Mouse (Mus musculus): Measurements from ENCODE around the gene Krtap4-1. TPM values are rescaled to one million over a fixed set of nuclear protein-coding genes. Genes with fewer than 3 reads are reported as not detected.

The Krtap4-1 gene
- polyA plus RNA-seq, 1 experiment from 2014 or later = not detected

DNA sequence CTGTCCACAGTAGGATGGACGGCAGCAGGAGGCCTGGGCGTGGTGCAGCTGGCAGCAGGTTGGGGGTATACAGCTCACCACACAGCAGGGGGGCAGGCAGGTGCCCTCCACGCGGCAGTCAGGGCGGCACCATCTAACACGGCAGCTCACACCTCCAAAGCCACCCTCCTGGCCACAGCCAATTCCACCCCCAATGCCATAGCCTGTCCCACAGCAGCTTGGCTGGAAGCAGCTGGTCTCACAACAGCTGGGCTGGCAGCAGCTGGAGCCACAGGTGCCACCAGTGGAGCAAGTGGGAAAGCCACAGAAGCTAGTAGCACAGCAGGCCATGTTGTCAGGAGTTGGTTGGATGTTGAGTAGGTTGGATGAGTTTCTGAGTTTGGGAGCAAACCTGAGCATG is 47.4 kb downstream of the Krtap4-1 start, which contains the start of gene Krtap1-5:
TSS of gene Krtap1-5 (minus strand) at position 381 of the 400 bp plus-strand sequence.
- Histone ChIP-seq H3K9ac (replicated peaks; ENCODE audit: low read depth, low read length) (no peak within 1 kb of the TSS), H3K4me1 (ENCODE audit: control insufficient read depth, insufficient read depth, low read length) (no peaks in the 10 kb centered on the region), H3K36me3 (ENCODE audit: control insufficient read depth, insufficient read depth, low read length) (no peaks in the 10 kb centered on the region), H3K27me3 (ENCODE audit: control insufficient read depth, insufficient read depth, low read length) (no peaks in the 10 kb centered on the region), H3K27ac (ENCODE audit: low read length) (no peak within 1 kb of the TSS), H3K4me3 (ENCODE audit: low read depth, low read length) (no peak within 1 kb of the TSS), H3K4me2 (replicated peaks; ENCODE audit: low read depth, low read length) (no peak within 1 kb of the TSS), H3K9me3 (ENCODE audit: control insufficient read depth, low read depth, low read length) (no peaks in the 10 kb centered on the region)
- no peak for ATAC-seq (ENCODE audit: insufficient number of reproducible peaks, insufficient read depth, low FRiP score, low read depth)
- WGBS = 76% methylated on average over 6 of the region's 6 CpGs

Other genes with a start within 250 kb of the Krtap4-1 start
- gene Krt10, start 238.9 kb downstream of the Krtap4-1 start, polyA plus RNA-seq (2014; fragmentation: Nextera tagmentation; extraction: Ambion mirVana) = 31.7 and 37.0 TPM in 2 replicates
- gene Krt12, start 206.0 kb downstream of the Krtap4-1 start, polyA plus RNA-seq (2014; fragmentation: Nextera tagmentation; extraction: Ambion mirVana) = not detected in 2 replicates
- gene Krt20, start 190.1 kb downstream of the Krtap4-1 start, polyA plus RNA-seq (2014; fragmentation: Nextera tagmentation; extraction: Ambion mirVana) = 3.0 and 3.9 TPM in 2 replicates
- 18.3 and 21.4 TPM in 2 replicates for gene Krt23, start 135.1 kb downstream of the Krtap4-1 start, polyA plus RNA-seq (2014; fragmentation: Nextera tagmentation; extraction: Ambion mirVana)
- not detected in 2 replicates for gene Krt39, start 106.9 kb downstream of the Krtap4-1 start, polyA plus RNA-seq (2014; fragmentation: Nextera tagmentation; extraction: Ambion mirVana)
- not detected in 2 replicates for gene Krt40, start 85.1 kb downstream of the Krtap4-1 start, polyA plus RNA-seq (2014; fragmentation: Nextera tagmentation; extraction: Ambion mirVana)
- gene Krtap3-3, start 77.4 kb downstream of the Krtap4-1 start, polyA plus RNA-seq (2014; fragmentation: Nextera tagmentation; extraction: Ambion mirVana) = not detected in 2 replicates
- gene Krtap3-2, start 71.4 kb downstream of the Krtap4-1 start, polyA plus RNA-seq (2014; fragmentation: Nextera tagmentation; extraction: Ambion mirVana) = not detected in 2 replicates
- gene Gm11939, start 68.8 kb downstream of the Krtap4-1 start, polyA plus RNA-seq (2014; fragmentation: Nextera tagmentation; extraction: Ambion mirVana) = not detected in 2 replicates
- not detected in 2 replicates for gene Krtap3-1, start 61.6 kb downstream of the Krtap4-1 start, polyA plus RNA-seq (2014; fragmentation: Nextera tagmentation; extraction: Ambion mirVana)
- gene Krtap1-5, start 47.2 kb downstream of the Krtap4-1 start, polyA plus RNA-seq (2014; fragmentation: Nextera tagmentation; extraction: Ambion mirVana) = not detected in 2 replicates
- gene Krtap1-4, start 44.6 kb downstream of the Krtap4-1 start, polyA plus RNA-seq (2014; fragmentation: Nextera tagmentation; extraction: Ambion mirVana) = not detected in 2 replicates
- gene Krtap1-3, start 36.9 kb downstream of the Krtap4-1 start, polyA plus RNA-seq (2014; fragmentation: Nextera tagmentation; extraction: Ambion mirVana) = not detected in 2 replicates
- gene Krtap9-3, start 30.1 kb downstream of the Krtap4-1 start, polyA plus RNA-seq (2014; fragmentation: Nextera tagmentation; extraction: Ambion mirVana) = not detected in 2 replicates
- not detected in 2 replicates for gene Gm11938, start 24.9 kb downstream of the Krtap4-1 start, polyA plus RNA-seq (2014; fragmentation: Nextera tagmentation; extraction: Ambion mirVana)
- not detected in 2 replicates for gene Gm11937, start 18.0 kb downstream of the Krtap4-1 start, polyA plus RNA-seq (2014; fragmentation: Nextera tagmentation; extraction: Ambion mirVana)
- not detected in 2 replicates for gene Krtap2-4, start 13.4 kb downstream of the Krtap4-1 start, polyA plus RNA-seq (2014; fragmentation: Nextera tagmentation; extraction: Ambion mirVana)
- not detected in 2 replicates for gene Gm11562, start 7.8 kb downstream of the Krtap4-1 start, polyA plus RNA-seq (2014; fragmentation: Nextera tagmentation; extraction: Ambion mirVana)
- not detected in 2 replicates for gene Krtap4-2, start 6.8 kb upstream of the Krtap4-1 start, polyA plus RNA-seq (2014; fragmentation: Nextera tagmentation; extraction: Ambion mirVana)
- gene Krtap4-7, start 15.9 kb upstream of the Krtap4-1 start, polyA plus RNA-seq (2014; fragmentation: Nextera tagmentation; extraction: Ambion mirVana) = not detected in 2 replicates
- gene Gm11555, start 22.0 kb upstream of the Krtap4-1 start, polyA plus RNA-seq (2014; fragmentation: Nextera tagmentation; extraction: Ambion mirVana) = not detected in 2 replicates
- not detected in 2 replicates for gene Gm11563, start 30.7 kb upstream of the Krtap4-1 start, polyA plus RNA-seq (2014; fragmentation: Nextera tagmentation; extraction: Ambion mirVana)
- not detected in 2 replicates for gene Krtap4-6, start 37.7 kb upstream of the Krtap4-1 start, polyA plus RNA-seq (2014; fragmentation: Nextera tagmentation; extraction: Ambion mirVana)
- gene Gm14190, start 62.5 kb upstream of the Krtap4-1 start, polyA plus RNA-seq (2014; fragmentation: Nextera tagmentation; extraction: Ambion mirVana) = not detected in 2 replicates
- gene Gm14180, start 106.1 kb upstream of the Krtap4-1 start, polyA plus RNA-seq (2014; fragmentation: Nextera tagmentation; extraction: Ambion mirVana) = not detected in 2 replicates
- gene Gm11595, start 144.7 kb upstream of the Krtap4-1 start, polyA plus RNA-seq (2014; fragmentation: Nextera tagmentation; extraction: Ambion mirVana) = not detected in 2 replicates
- not detected in 2 replicates for gene Krtap4-8, start 152.5 kb upstream of the Krtap4-1 start, polyA plus RNA-seq (2014; fragmentation: Nextera tagmentation; extraction: Ambion mirVana)
- not detected in 2 replicates for gene Krtap4-9, start 157.0 kb upstream of the Krtap4-1 start, polyA plus RNA-seq (2014; fragmentation: Nextera tagmentation; extraction: Ambion mirVana)
- gene Gm11596, start 165.2 kb upstream of the Krtap4-1 start, polyA plus RNA-seq (2014; fragmentation: Nextera tagmentation; extraction: Ambion mirVana) = not detected in 2 replicates
- gene Gm11569, start 170.7 kb upstream of the Krtap4-1 start, polyA plus RNA-seq (2014; fragmentation: Nextera tagmentation; extraction: Ambion mirVana) = not detected in 2 replicates
- not detected in 2 replicates for gene Gm11554, start 176.2 kb upstream of the Krtap4-1 start, polyA plus RNA-seq (2014; fragmentation: Nextera tagmentation; extraction: Ambion mirVana)
- not detected in 2 replicates for gene Krtap4-13, start 181.7 kb upstream of the Krtap4-1 start, polyA plus RNA-seq (2014; fragmentation: Nextera tagmentation; extraction: Ambion mirVana)
- not detected in 2 replicates for gene Gm11564, start 187.4 kb upstream of the Krtap4-1 start, polyA plus RNA-seq (2014; fragmentation: Nextera tagmentation; extraction: Ambion mirVana)
- not detected in 2 replicates for gene 2300003K06Rik, start 209.8 kb upstream of the Krtap4-1 start, polyA plus RNA-seq (2014; fragmentation: Nextera tagmentation; extraction: Ambion mirVana)
- gene Krtap4-16, start 223.4 kb upstream of the Krtap4-1 start, polyA plus RNA-seq (2014; fragmentation: Nextera tagmentation; extraction: Ambion mirVana) = not detected in 2 replicates
- not detected in 2 replicates for gene Gm11568, start 229.7 kb upstream of the Krtap4-1 start, polyA plus RNA-seq (2014; fragmentation: Nextera tagmentation; extraction: Ambion mirVana)
- not detected in 2 replicates for gene Gm11559, start 236.2 kb upstream of the Krtap4-1 start, polyA plus RNA-seq (2014; fragmentation: Nextera tagmentation; extraction: Ambion mirVana)
- gene Krtap9-1, start 245.2 kb upstream of the Krtap4-1 start, polyA plus RNA-seq (2014; fragmentation: Nextera tagmentation; extraction: Ambion mirVana) = not detected in 2 replicates

All from stomach, embryonic 14.5 days (tissue).